Mouse (Mus musculus) C2C12 (cell line): ENCODE measurements around the gene Ebf1.

Experiments used
- CTCF ChIP-seq: IDR thresholded peaks from one replicate; pipeline ENCODE4 v1.5.1; 2011; ENCODE audit not compliant: control insufficient read depth, insufficient read depth, insufficient read length
- MYOG ChIP-seq: IDR thresholded peaks from one replicate; pipeline ENCODE4 v1.6.1; 2011; ENCODE audit not compliant: control insufficient read depth, insufficient read length; ENCODE audit errors: extremely low read depth
- USF1 ChIP-seq: IDR thresholded peaks from one replicate; pipeline ENCODE4 v1.6.1; 2011; ENCODE audit warnings: low read depth, mild to moderate bottlenecking, control low read depth, moderate library complexity

DNA sequence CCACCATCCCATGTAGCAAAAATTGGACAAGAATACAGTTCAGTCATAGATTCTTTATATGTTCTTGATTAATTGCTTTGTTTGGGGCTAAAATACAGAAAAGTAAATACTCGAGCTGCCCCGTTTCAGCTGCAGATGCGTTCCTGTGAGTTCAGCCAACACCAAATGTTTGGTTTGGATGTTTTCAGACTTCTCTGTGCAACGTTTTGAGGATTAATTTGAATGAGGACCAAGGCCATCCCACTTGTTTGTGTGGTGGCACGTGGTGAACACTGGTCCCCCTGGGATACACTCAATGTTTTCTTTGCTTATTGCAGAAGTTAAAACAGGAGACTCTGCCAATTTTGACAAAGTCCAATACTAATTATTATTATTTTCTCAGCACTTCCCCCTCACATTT is 289.3 kb downstream of the Ebf1 start:
- TF ChIP-seq CTCF (no peak), MYOG (no peak), USF1 (no peak)
